ENCODE assay signal across 14 mouse cellular contexts in genomic region chr14:121356336-121356862, GRCm38 (mm10). TPM values are rescaled to one million over a fixed set of nuclear protein-coding genes. Genes with fewer than 3 reads are reported as not detected.
DNase-seq lines count a peak whose midpoint lies in the region; ATAC-seq and TF ChIP-seq lines count a peak whose summit lies in the region.
"Had no signal": no experiment of that assay in that cellular context is flagged by ENCODE, and none has a peak within 500 bp of the region (broad histone marks: within the 10 kb centered on the region; RNA-seq: fewer than 3 reads in every experiment).

No protein-coding gene starts in this region.

- TF ChIP-seq CTCF in olfactory bulb, adult 2 months (IDR thresholded peaks at IDR 0.05; ENCODE audit: insufficient read depth, low read depth, low read length) = no peak

- H3K27ac ChIP-seq in heart, embryonic 11.5 days (ENCODE audit: low read depth, low read length) = peak overlapping the region; percentile 24; the same call in 1 of the 2 replicates
- H3K27ac ChIP-seq in lung, embryonic 16.5 days (ENCODE audit: low read length) = 0 out of 2 replicates have a peak overlapping the region, but pooled peaks have one; percentile 19
- peak overlapping the region; percentile 59 for H3K27ac ChIP-seq in olfactory bulb, adult 2 months (ENCODE audit: insufficient read depth, low read depth, low read length)
- no peak overlapping the region for H3K27ac ChIP-seq in forebrain, embryonic 16.5 days (ENCODE audit: low read length)
- no peak overlapping the region for H3K27ac ChIP-seq in midbrain, embryonic 11.5 days (ENCODE audit: low read depth, low read length)
- H3K27ac ChIP-seq: embryonic facial prominence, embryonic 12.5 days; midbrain, embryonic 12.5 days had no signal

- no peak overlapping the region for H3K4me2 ChIP-seq in heart, embryonic 11.5 days
- H3K4me2 ChIP-seq in lung, embryonic 16.5 days (ENCODE audit: low read depth, low read length) = no peak overlapping the region
- no peak overlapping the region for H3K4me2 ChIP-seq in forebrain, embryonic 16.5 days (ENCODE audit: low read length)
- no peak overlapping the region for H3K4me2 ChIP-seq in midbrain, embryonic 11.5 days
- H3K4me2 ChIP-seq: embryonic facial prominence, embryonic 12.5 days; midbrain, embryonic 12.5 days had no signal

- no peak for DNase-seq in heart, adult 8-10 months (ENCODE audit: low spot score)
- no peak for DNase-seq in lung, postnatal 14 days
- DNase-seq in midbrain, embryonic 11.5 days (ENCODE audit: low spot score, missing footprints) = no peak
- DNase-seq: gastrocnemius, postnatal 10 days; kidney, adult 11 months; thymus, postnatal 25 days had no signal

- H3K9ac ChIP-seq in heart, embryonic 11.5 days (ENCODE audit: low read depth, low read length) = no peak overlapping the region
- H3K9ac ChIP-seq in lung, embryonic 16.5 days (ENCODE audit: low read length) = no peak overlapping the region
- H3K9ac ChIP-seq in forebrain, embryonic 16.5 days (replicated peaks; ENCODE audit: low read depth, low read length) = no peak overlapping the region
- H3K9ac ChIP-seq in midbrain, embryonic 11.5 days (ENCODE audit: low read length) = no peak overlapping the region
- H3K9ac ChIP-seq: embryonic facial prominence, embryonic 12.5 days; midbrain, embryonic 12.5 days had no signal

- H3K36me3 ChIP-seq in heart, embryonic 11.5 days (ENCODE audit: control insufficient read depth, insufficient read depth, low read length) = no peaks in the 10 kb centered on the region
- H3K36me3 ChIP-seq in lung, embryonic 16.5 days (ENCODE audit: control insufficient read depth, insufficient read depth, low read length) = no peaks in the 10 kb centered on the region
- peaks cover 75% of the 10 kb centered on the region for H3K36me3 ChIP-seq in erythroblast, embryonic 14.5 days (ENCODE audit: control insufficient read depth)
- H3K36me3 ChIP-seq in forebrain, embryonic 16.5 days (ENCODE audit: control insufficient read depth, insufficient read depth) = no peaks in the 10 kb centered on the region
- H3K36me3 ChIP-seq in midbrain, embryonic 11.5 days (ENCODE audit: control insufficient read depth, insufficient read depth, low read length) = no peaks in the 10 kb centered on the region
- H3K36me3 ChIP-seq: midbrain, embryonic 12.5 days had no signal

- WGBS in heart, embryonic 11.5 days (ENCODE audit: insufficient replicate concordance) = 51% methylated on average over 8 of the region's 8 CpGs
- WGBS in lung, embryonic 16.5 days = 41% methylated on average over 8 of the region's 8 CpGs
- 42% methylated on average over 8 of the region's 8 CpGs for WGBS in olfactory bulb, adult 2 months
- WGBS in forebrain, embryonic 16.5 days = 69% methylated on average over 8 of the region's 8 CpGs
- 85% methylated on average over 8 of the region's 8 CpGs for WGBS in midbrain, embryonic 11.5 days

- no peaks in the 10 kb centered on the region for H3K27me3 ChIP-seq in heart, embryonic 11.5 days (ENCODE audit: control insufficient read depth, insufficient read depth, low read length)
- no peaks in the 10 kb centered on the region for H3K27me3 ChIP-seq in lung, embryonic 16.5 days (ENCODE audit: control insufficient read depth, insufficient read depth, low read depth, low read length)
- H3K27me3 ChIP-seq in erythroblast, embryonic 14.5 days (ENCODE audit: control insufficient read depth) = no peaks in the 10 kb centered on the region
- no peaks in the 10 kb centered on the region for H3K27me3 ChIP-seq in forebrain, embryonic 16.5 days (replicated peaks; ENCODE audit: control insufficient read depth, insufficient read depth, low read length)
- H3K27me3 ChIP-seq in midbrain, embryonic 11.5 days (ENCODE audit: control insufficient read depth, insufficient read depth, low read length) = no peaks in the 10 kb centered on the region
- H3K27me3 ChIP-seq: embryonic facial prominence, embryonic 12.5 days; midbrain, embryonic 12.5 days had no signal

- TF ChIP-seq POLR2A in olfactory bulb, adult 2 months (IDR thresholded peaks at IDR 0.05; ENCODE audit: insufficient read depth, low read depth, low read length) = no peak

- H3K4me3 ChIP-seq in heart, embryonic 11.5 days (ENCODE audit: low read depth, low read length) = no peak overlapping the region
- H3K4me3 ChIP-seq in lung, embryonic 16.5 days (ENCODE audit: low read length) = no peak overlapping the region
- H3K4me3 ChIP-seq in erythroblast, embryonic 14.5 days (replicated peaks) = peak overlapping the region; percentile 45
- H3K4me3 ChIP-seq in olfactory bulb, adult 2 months (ENCODE audit: insufficient read depth, low read depth, low read length) = no peak overlapping the region
- H3K4me3 ChIP-seq in forebrain, embryonic 16.5 days (replicated peaks; ENCODE audit: low read length) = no peak overlapping the region
- no peak overlapping the region for H3K4me3 ChIP-seq in midbrain, embryonic 11.5 days (ENCODE audit: low read depth, low read length)
- H3K4me3 ChIP-seq: embryonic facial prominence, embryonic 12.5 days; midbrain, embryonic 12.5 days had no signal

- no peaks in the 10 kb centered on the region for H3K9me3 ChIP-seq in heart, embryonic 11.5 days (replicated peaks; ENCODE audit: control insufficient read depth, low read length)
- H3K9me3 ChIP-seq in lung, embryonic 16.5 days (ENCODE audit: control insufficient read depth, low read length) = no peaks in the 10 kb centered on the region
- H3K9me3 ChIP-seq in erythroblast, embryonic 14.5 days (ENCODE audit: control insufficient read depth, low read length) = 0 out of 2 replicates have a peak, but pooled peaks cover 2% of the 10 kb centered on the region
- no peaks in the 10 kb centered on the region for H3K9me3 ChIP-seq in forebrain, embryonic 16.5 days (ENCODE audit: control insufficient read depth, low read length)
- no peaks in the 10 kb centered on the region for H3K9me3 ChIP-seq in midbrain, embryonic 11.5 days (ENCODE audit: control insufficient read depth, low read length)
- H3K9me3 ChIP-seq: embryonic facial prominence, embryonic 12.5 days; midbrain, embryonic 12.5 days had no signal

- H3K4me1 ChIP-seq in heart, embryonic 11.5 days (ENCODE audit: control insufficient read depth, insufficient read depth, low read length) = peaks cover 87% of the 10 kb centered on the region
- H3K4me1 ChIP-seq in lung, embryonic 16.5 days (replicated peaks; ENCODE audit: control insufficient read depth, insufficient read depth, low read length) = peaks cover 37% of the 10 kb centered on the region
- peaks cover 99% of the 10 kb centered on the region for H3K4me1 ChIP-seq in erythroblast, embryonic 14.5 days (ENCODE audit: control insufficient read depth)
- peaks cover 33% of the 10 kb centered on the region for H3K4me1 ChIP-seq in olfactory bulb, adult 2 months (ENCODE audit: control insufficient read depth, insufficient read depth, low read length)
- H3K4me1 ChIP-seq in forebrain, embryonic 16.5 days (replicated peaks; ENCODE audit: control insufficient read depth, insufficient read depth, low read length) = no peaks in the 10 kb centered on the region
- no peaks in the 10 kb centered on the region for H3K4me1 ChIP-seq in midbrain, embryonic 11.5 days (ENCODE audit: control insufficient read depth, insufficient read depth, low read length)

- no peak for ATAC-seq in heart, embryonic 11.5 days (replicated peaks; ENCODE audit: insufficient number of reproducible peaks, low FRiP score, low TSS enrichment)
- peak; percentile 45; the same call in 1 of the 2 replicates for ATAC-seq in lung, embryonic 16.5 days (ENCODE audit: low read depth)
- ATAC-seq in forebrain, embryonic 16.5 days = no peak
- no peak for ATAC-seq in midbrain, embryonic 11.5 days (ENCODE audit: low FRiP score)
- ATAC-seq: activated CD4-positive, CD25-positive, alpha-beta regulatory T cell, adult 4 months had no signal

RNA-seq across cellular contexts. Expression of gene Stk24, which starts 23.4 kb away (rescaled TPM):
- 37.7 and 38.1 TPM in 2 replicates for polyA plus RNA-seq in heart, embryonic 11.5 days (2014; fragmentation: Nextera tagmentation; extraction: Ambion mirVana)
- 10 to 100 TPM; 52.8 to 75.4 (median 55.2) TPM for total RNA-seq in heart, adult 8-10 months (2022)
- polyA plus RNA-seq in lung, embryonic 16.5 days (2015; fragmentation: Nextera tagmentation; extraction: Ambion mirVana) = 33.8 and 35.9 TPM in 2 replicates
- polyA plus RNA-seq in erythroblast, embryonic 14.5 days (2012) = 6.7 and 7.8 TPM in 2 replicates
- polyA plus RNA-seq in olfactory bulb, adult 2 months (2012; ENCODE audit: insufficient read depth, insufficient read length, low replicate concordance, missing spikeins) = not detected in 2 replicates
- 20.5 and 23.4 TPM in 2 replicates for polyA plus RNA-seq in forebrain, embryonic 16.5 days (2015; fragmentation: Nextera tagmentation; extraction: Ambion mirVana)
- 40.4 and 43.5 TPM in 2 replicates for polyA plus RNA-seq in midbrain, embryonic 11.5 days (2014; fragmentation: Nextera tagmentation; extraction: Ambion mirVana)

Comparison
In these comparisons a context has a peak if more than half of its experiments do, and no peak if none do; other contexts are left out.
1. H3K27ac ChIP-seq: peak in heart, embryonic 11.5 days (single experiment), lung, embryonic 16.5 days (single experiment) and olfactory bulb, adult 2 months (single experiment); none in forebrain, embryonic 16.5 days (single experiment) and midbrain, embryonic 11.5 days (single experiment).